Mouse (Mus musculus) ES-Bruce4 (cell line): ENCODE measurements around the gene Gucy2c. TPM values are rescaled to one million over a fixed set of nuclear protein-coding genes. Genes with fewer than 3 reads are reported as not detected.
A peak's percentile ranks its signal among the peaks of the same experiment; 100 is the strongest.

Experiments
- H3K27ac ChIP-seq: 2 replicates; pipeline ENCODE4 v1.5.1; 2012; ENCODE audit warnings: low read length, inconsistent platforms; ENCODE audit not compliant: insufficient read depth
- H3K27me3 ChIP-seq: 2 replicates; pipeline ENCODE4 v1.6.1; 2012; ENCODE audit warnings: mild to moderate bottlenecking, low read length, inconsistent platforms; ENCODE audit not compliant: control insufficient read depth, poor library complexity, insufficient read depth, severe bottlenecking
- H3K36me3 ChIP-seq: 2 replicates; pipeline ENCODE4 v1.6.1; 2012; ENCODE audit warnings: inconsistent platforms, mild to moderate bottlenecking, low read length, moderate library complexity; ENCODE audit not compliant: control insufficient read depth, poor library complexity, insufficient read depth, severe bottlenecking
- H3K4me1 ChIP-seq: one replicate; pipeline ENCODE4 v1.8.1; 2011; ENCODE audit warnings: low read length; ENCODE audit not compliant: control insufficient read depth, insufficient read depth
- H3K4me3 ChIP-seq: 2 replicates; pipeline ENCODE4 v1.5.1; 2011; ENCODE audit warnings: low read depth, mild to moderate bottlenecking, low read length
- H3K9ac ChIP-seq: 2 replicates; pipeline ENCODE4 v1.6.1; 2012; ENCODE audit warnings: low read depth, mild to moderate bottlenecking, inconsistent platforms; ENCODE audit not compliant: poor library complexity, severe bottlenecking
- H3K9me3 ChIP-seq: replicated peaks from 2 replicates; pipeline ENCODE4 v1.6.1; 2012; ENCODE audit warnings: mild to moderate bottlenecking, low read length, inconsistent platforms; ENCODE audit not compliant: control insufficient read depth, poor library complexity, insufficient read depth, severe bottlenecking
- CTCF ChIP-seq: IDR thresholded peaks from one replicate; pipeline ENCODE4 v1.8.1; 2011; ENCODE audit warnings: low read depth, low read length
- EP300 ChIP-seq: IDR thresholded peaks from 2 replicates; pipeline ENCODE4 v1.6.1; 2011; ENCODE audit warnings: low read depth, low read length; ENCODE audit not compliant: insufficient read depth
- POLR2A ChIP-seq: IDR thresholded peaks from one replicate; pipeline ENCODE4 v1.8.1; 2011; ENCODE audit warnings: low read length; ENCODE audit not compliant: insufficient read depth
- polyA plus RNA-seq: library from polyadenylated mRNA; stranded (reverse); fragments of >200 nt; gene quantifications from 2 replicates; pipeline ENCODE4 v1.2.4, GENCODE M21; 2011; ENCODE audit warnings: low read depth; ENCODE audit not compliant: missing spikeins, insufficient read depth, insufficient read length

Gene Gucy2c
- polyA plus RNA-seq, 1 experiment: not detected

DNA sequence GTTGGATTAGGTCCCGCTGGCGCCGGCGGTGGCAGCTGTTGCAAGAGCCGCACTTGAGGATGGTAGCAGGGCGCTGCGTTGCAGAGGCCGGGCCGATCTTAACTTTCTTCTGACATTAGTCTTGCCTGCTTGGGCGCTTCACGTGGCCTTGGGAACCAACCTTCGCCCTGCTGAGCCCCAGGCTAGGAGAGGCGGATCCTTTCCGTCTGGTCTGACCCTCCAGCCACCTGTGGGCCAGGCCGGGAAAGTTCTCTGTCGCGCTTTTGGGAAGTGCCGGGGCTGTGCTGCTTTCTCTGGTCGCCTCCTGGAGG lies 119.9 kb downstream of the Gucy2c start, which contains the start of gene Plbd1:
TSS of gene Plbd1 (minus strand) at position 223 of the 311 bp plus-strand sequence.
- Histone ChIP-seq H3K4me1 (no peaks in the 10 kb centered on the region), H3K4me3 (peak within 1 kb of the TSS; percentile 52), H3K36me3 (no peaks in the 10 kb centered on the region), H3K27me3 (no peaks in the 10 kb centered on the region), H3K27ac (no peak within 1 kb of the TSS), H3K9ac (peak within 1 kb of the TSS; percentile 3; the same call in 1 of the 2 replicates), H3K9me3 (no peaks in the 10 kb centered on the region)
- no peak for TF ChIP-seq CTCF
- TF ChIP-seq EP300: no peak
- TF ChIP-seq POLR2A: no peak

DNA sequence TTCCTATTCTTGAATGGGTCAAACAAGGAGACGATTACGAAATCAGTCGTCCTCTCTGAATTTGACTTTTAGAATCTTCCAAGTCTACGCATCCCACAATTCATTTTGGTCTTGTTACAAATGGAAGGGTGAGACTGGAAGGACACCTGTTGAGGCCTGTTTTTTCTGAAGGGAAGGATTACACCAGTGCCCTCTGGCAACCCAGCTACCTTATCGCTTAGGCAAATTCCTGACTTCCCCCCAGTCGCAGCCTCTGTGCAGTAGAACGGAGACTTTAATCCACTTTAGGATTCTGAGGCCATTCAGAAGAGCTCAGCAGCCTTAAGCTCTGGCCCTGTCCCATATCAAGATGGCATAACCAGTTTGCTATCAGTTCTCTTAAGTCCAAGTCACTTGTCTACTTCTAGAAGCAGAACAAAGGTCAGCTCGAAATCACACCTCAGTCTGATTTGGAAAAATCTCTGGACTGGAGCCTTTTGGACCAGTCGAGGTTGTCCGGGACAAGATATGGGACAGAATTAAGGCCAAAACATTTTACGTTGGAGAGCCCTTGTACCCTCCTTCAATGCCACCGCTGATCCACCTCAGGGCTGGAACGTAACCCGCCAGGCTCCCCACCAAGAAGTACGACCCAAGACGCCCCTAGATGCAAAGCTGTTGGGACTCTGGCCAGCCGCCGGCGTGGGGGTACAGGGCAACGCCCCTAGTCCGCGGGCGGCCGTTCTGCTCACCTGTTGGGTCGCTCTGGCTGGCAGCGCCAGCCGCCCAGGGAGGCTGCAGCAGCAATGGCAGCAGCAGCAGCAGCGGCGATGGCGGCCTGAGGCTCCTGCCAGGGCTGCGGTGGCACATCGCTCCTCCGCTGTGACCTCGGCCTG lies 120.5 kb downstream of the Gucy2c start:
- no peaks in the 10 kb centered on the region for H3K27me3 ChIP-seq
- no peak overlapping the region for H3K27ac ChIP-seq
- H3K4me3 ChIP-seq: peak overlapping the region; percentile 52
- H3K36me3 ChIP-seq: no peaks in the 10 kb centered on the region
- H3K4me1 ChIP-seq: no peaks in the 10 kb centered on the region
- H3K9ac ChIP-seq: peak overlapping the region; percentile 3; the same call in 1 of the 2 replicates
- no peak for TF ChIP-seq POLR2A
- no peak for TF ChIP-seq CTCF
- TF ChIP-seq EP300: no peak
- no peaks in the 10 kb centered on the region for H3K9me3 ChIP-seq

DNA sequence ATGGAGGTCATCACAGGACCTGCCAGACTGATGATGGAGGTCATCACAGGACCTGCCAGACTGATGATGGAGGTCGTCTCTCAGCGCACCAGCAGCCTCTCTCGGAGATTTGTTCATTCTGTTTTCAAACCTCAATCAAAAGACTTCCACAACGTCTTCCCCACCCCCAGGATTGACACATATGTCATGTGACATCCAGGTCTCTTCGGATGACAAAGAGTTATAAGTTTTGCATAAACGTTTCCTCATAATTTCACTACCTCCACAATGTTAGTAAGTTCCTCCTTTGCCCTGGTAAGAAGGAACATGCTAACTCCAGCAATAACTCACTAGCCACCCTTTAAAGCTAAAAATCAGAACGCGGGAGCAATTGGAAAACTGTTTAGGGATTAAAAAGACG lies 122.3 kb downstream of the Gucy2c start:
- no peaks in the 10 kb centered on the region for H3K36me3 ChIP-seq
- no peaks in the 10 kb centered on the region for H3K4me1 ChIP-seq
- H3K27me3 ChIP-seq: no peaks in the 10 kb centered on the region
- H3K27ac ChIP-seq: no peak overlapping the region
- no peak overlapping the region for H3K9ac ChIP-seq
- no peaks in the 10 kb centered on the region for H3K9me3 ChIP-seq
- TF ChIP-seq POLR2A: no peak
- TF ChIP-seq EP300: no peak
- TF ChIP-seq CTCF: no peak
- H3K4me3 ChIP-seq: no peak overlapping the region

DNA sequence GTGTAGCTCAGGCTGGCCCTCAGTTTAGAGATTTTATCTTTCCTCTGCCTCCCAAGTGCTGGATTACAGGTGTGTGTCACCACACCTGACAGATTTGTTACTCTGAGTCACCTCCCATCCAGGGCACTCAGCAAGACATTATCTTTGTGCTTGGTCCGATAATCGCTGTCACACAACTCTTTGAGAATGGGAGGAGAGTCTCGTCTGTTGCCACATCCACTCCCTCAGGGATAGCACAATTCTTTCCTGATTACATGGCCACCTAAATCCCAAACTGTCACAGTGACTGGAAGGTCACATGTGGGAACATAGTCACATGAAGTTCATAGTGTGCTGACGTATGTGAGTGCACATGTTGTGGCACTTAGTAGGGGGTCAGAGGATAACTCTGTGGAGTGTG lies 123.3 kb downstream of the Gucy2c start:
- no peak overlapping the region for H3K27ac ChIP-seq
- no peak for TF ChIP-seq EP300
- no peak for TF ChIP-seq POLR2A
- no peak for TF ChIP-seq CTCF
- H3K4me1 ChIP-seq: no peaks in the 10 kb centered on the region
- H3K36me3 ChIP-seq: no peaks in the 10 kb centered on the region
- H3K9ac ChIP-seq: no peak overlapping the region
- no peaks in the 10 kb centered on the region for H3K27me3 ChIP-seq
- H3K4me3 ChIP-seq: no peak overlapping the region
- H3K9me3 ChIP-seq: no peaks in the 10 kb centered on the region

DNA sequence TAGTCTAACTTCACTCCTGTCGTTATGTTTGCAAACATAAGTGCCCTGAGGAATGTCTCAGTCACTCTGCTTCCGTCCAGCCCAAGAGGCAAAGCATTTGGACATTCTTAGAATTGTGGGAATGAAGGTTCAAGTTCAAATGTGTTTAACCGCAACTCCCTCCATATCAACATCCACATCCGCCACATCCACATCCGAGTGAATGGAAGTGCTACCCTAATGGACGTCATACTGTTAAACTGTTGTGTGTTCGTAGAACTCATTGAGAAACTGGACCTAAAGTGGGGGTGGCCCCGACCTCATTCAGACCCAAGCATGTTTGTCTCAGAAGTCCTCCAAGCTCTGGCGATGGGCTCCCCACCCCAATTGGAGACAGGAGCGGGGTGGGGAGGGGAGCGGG lies 125.8 kb downstream of the Gucy2c start:
- H3K27me3 ChIP-seq: no peaks in the 10 kb centered on the region
- no peak overlapping the region for H3K27ac ChIP-seq
- TF ChIP-seq POLR2A: no peak
- no peak for TF ChIP-seq CTCF
- TF ChIP-seq EP300: no peak
- no peak overlapping the region for H3K4me3 ChIP-seq
- H3K9ac ChIP-seq: peak overlapping the region; percentile 34; the same call in 1 of the 2 replicates
- H3K4me1 ChIP-seq: no peaks in the 10 kb centered on the region
- H3K9me3 ChIP-seq: no peaks in the 10 kb centered on the region
- no peaks in the 10 kb centered on the region for H3K36me3 ChIP-seq

DNA sequence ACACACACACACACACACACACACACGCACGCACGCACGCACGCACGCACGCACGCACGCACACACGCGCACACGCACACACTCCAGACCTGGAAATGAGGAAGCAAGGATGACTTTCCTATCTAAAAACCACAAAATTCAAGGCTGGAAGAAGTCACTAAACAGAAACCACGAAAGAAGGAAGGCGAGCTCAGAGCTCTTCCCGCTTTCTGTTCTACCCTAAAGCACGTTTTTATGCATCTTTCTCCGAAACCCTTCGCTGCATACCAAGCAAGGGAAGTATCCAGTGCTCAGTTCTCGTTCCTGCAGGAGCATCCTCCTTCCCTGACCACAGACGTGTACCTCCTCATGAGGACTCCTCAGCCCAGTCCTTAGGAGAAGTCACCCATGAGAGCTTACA lies 127.1 kb downstream of the Gucy2c start:
- Histone ChIP-seq H3K27me3 (no peaks in the 10 kb centered on the region), H3K27ac (no peak overlapping the region), H3K4me3 (no peak overlapping the region), H3K4me1 (no peaks in the 10 kb centered on the region), H3K9me3 (no peaks in the 10 kb centered on the region), H3K36me3 (no peaks in the 10 kb centered on the region), H3K9ac (no peak overlapping the region)
- TF ChIP-seq EP300 (no peak), POLR2A (no peak), CTCF (no peak)
